ENCODE assay signal across 18 mouse cellular contexts in genomic region chr7:91132128-91132527, GRCm38 (mm10).
"Had no signal": no experiment of that assay in that cellular context is flagged by ENCODE, and none has a peak within 500 bp of the region (broad histone marks: within the 10 kb centered on the region; RNA-seq: fewer than 3 reads in every experiment).

No protein-coding gene starts in this region.

- H3K4me3 ChIP-seq: midbrain, embryonic 10.5 days; midbrain, embryonic 12.5 days; myocyte; neural tube, embryonic 13.5 days; neural tube, embryonic 15.5 days had no signal

- H3K27ac ChIP-seq: midbrain, embryonic 10.5 days; midbrain, embryonic 12.5 days; neural tube, embryonic 13.5 days; neural tube, embryonic 15.5 days had no signal

- ATAC-seq: midbrain, embryonic 16.5 days had no signal

- DNase-seq: lung, adult 18-20 months; lung, embryonic 14.5 days; lung, postnatal 10 days; lung, postnatal 4 days; midbrain, embryonic 14.5 days; retina, postnatal 1 day; right cerebral cortex, adult 18-20 months; right cerebral cortex, postnatal 25 days; right cerebral cortex, postnatal 4 days; thymus, adult 2 months; thymus, postnatal 25 days; thymus, postnatal 4 days had no signal
